Mouse (Mus musculus): ENCODE measurements at regions not wholly inside any gene's neighbourhood (a gene's known extent, or its start where the extent isn't known, plus 50 kb on each side); places are given as distances from the start of the nearest gene placed in this dataset.
A peak's percentile ranks its signal among the peaks of the same experiment; 100 is the strongest.
"Not testable (repeated sequence)": the region's sequence is repeated elsewhere in the genome, so short reads cannot be mapped to it uniquely, and the experiment has no call there.

GRCm38 (mm10) chr13:50092537-50092936 lies 157.6 kb downstream of the Gm906 start:
- DNase-seq (ENCODE audit: low read depth) = no peak

DNA sequence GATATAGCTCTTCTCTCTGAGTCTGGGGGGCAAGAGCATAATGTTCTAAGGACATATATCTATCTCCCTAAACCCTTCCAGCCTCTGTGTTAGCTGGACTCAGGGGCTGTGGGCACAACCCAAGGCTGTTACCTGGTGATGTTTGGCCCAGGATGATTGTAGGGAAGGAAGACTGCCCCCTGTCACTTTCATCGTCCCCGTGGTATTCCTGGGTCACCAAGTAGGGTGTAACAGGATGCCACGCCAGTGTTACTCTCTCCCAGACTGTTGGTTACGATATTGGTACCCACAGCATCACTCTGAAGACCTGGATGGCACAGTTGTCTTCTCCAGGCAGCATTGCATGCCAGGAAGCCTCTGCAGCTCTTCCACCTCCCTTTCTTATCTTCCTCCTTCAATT lies 185.3 kb downstream of the Gm906 start:
- no peak for DNase-seq (ENCODE audit: low read depth)

- not testable (repeated sequence) for DNase-seq (ENCODE audit: low read depth)
These were observed 185.7 kb downstream of the Gm906 start for GRCm38 (mm10) chr13:50064365-50064764.

- DNase-seq (ENCODE audit: low read depth) = not testable (repeated sequence)
These were observed 190.4 kb downstream of the Gm906 start for GRCm38 (mm10) chr13:50059676-50060075.

DNA sequence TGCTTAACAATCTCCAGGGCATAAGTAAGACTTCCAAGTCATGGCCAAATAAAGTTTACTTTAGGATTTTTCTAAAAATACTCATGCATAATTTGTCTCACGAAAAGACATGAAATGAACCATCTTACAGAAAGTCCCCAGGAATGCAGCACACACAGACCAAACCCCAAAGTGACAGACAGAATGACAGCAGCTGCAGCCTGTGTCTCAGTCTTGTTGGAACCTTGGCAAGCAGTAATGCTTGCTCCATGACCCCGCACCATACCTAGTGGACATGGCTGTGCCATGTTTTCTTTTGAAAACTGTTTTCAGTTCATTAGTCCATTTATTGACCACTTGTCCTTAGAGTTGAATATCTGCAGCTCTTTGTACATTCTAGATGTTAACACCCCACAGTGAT lies 191.1 kb downstream of the Gm906 start:
- not testable (repeated sequence) for DNase-seq (ENCODE audit: low read depth)

DNA sequence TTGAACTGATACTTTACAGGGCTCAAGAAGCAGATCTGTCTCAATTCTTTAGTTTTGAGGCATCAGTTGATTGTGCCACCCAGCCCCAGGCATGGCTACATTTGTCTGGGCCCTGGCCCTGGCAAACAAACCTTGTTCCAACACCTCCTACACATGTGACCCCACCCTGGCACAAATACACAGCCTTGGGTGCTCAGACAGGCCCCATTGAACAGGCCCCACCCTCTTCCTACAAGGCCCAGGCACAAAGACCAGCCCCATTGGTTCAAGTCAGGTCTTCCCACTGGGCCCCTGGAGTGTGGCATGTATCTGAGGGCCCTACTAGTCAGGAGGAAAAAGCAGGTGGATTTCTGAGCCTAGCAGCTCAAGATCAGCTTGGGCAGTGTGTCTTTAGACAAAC lies 198.4 kb downstream of the Gm906 start:
- not testable (repeated sequence) for DNase-seq (ENCODE audit: low read depth)

- not testable (repeated sequence) for DNase-seq (ENCODE audit: low read depth)
These were observed 199.0 kb downstream of the Gm906 start for GRCm38 (mm10) chr13:50051110-50051509.

DNA sequence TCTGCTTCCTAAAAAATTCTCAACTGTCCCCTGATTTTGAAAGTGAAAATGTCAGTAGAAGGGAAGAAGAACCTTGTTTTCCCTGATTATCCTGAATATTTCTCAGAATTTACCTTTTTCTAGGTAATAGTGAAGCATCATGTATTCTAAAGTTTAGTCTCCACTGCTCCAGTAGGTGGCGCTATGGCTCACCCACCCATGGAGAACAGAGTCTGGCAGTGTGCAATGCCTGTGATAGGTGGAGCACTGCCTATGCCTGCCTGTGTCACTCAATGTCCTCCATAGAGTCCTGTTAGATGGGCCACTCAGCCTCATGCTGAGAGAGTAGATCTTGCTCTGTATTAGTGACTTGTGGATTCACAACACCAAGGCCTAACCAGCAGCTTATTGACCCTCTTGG lies 218.4 kb downstream of the Gm906 start:
- DNase-seq (ENCODE audit: low read depth) = peak; percentile 27

DNA sequence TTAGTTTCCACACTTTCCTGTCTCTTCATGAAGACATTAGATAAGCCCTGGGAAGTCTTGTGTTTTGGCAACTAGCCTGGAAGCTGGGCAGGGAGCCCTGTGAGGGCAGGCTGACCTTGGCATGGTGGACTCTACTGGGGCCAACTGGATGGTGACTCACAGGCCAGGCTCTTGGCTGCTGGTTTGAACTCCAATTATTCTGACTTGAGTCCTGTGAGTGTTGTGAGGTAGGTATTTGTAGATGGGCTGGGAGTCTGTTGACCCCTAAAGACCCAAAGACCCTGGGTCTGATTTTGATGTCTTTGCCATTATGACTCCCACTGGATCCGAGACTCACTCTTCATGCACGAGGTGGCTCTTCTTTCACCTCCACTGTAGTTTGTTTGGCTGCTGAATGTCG lies 208.9 kb upstream of the Gm30302 start:
- DNase-seq (ENCODE audit: low read depth) = not testable (repeated sequence)

DNA sequence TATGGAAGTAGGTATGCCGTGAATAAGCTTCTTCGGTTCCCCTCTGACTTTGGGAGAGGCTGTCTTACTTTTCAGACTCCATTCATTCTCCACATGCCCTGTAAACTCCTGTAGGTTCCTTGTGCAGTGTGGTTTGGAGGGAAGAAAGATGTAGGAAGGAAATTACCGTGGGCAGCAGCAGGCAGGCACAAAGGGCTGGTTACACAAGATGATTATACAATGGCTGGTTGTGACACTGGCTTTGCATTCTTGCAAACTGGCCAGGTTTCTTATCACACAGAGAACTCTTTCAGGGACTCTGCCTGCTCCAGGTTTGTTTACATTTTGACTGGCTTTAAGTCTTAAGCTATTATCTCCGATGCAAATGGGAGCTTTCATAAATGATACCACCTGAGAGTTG lies 167.3 kb upstream of the Gm30302 start:
- peak; percentile 23 for DNase-seq (ENCODE audit: low read depth)

DNA sequence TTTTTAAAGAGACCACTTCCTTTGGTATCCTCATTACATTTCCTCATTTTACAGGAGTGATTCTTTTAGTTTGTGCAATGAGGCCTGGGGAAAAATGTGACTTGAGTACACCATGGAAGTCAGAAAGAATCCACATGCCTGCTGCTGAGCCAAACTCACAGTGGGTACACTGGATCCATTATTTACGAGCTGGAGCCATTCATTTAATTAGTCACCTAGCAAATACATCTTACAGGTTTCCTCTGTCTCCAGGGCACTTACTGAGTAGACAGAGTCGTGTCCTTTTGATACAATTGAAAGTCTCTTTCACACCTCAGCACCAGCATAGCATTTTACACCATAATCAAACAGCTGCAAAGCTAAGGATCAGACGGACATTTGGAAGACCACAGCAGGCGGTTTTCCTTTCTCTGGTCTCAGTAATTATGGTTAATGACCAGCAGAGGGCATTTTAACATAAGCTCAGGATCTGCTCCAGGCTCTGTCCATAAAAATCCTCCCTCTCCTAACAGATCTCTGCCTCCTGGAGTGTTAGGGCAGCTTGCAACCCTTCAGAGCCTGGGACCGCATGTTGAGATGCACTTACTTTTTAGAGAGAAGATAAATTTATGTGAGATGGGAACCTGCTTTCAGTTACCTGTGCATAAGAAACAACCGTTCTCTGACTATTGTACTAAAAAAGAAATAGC lies 159.3 kb upstream of the Gm30302 start:
- DNase-seq (ENCODE audit: low read depth) = not testable (repeated sequence)

GRCm38 (mm10) chr13:49915781-49916180 lies 117.0 kb upstream of the Gm30302 start:
- DNase-seq (ENCODE audit: low read depth) = no peak

All from 416B (cell line).